Mouse (Mus musculus): Measurements from ENCODE around the gene Bud23.

- no peak for TF ChIP-seq EP300 (IDR thresholded peaks at IDR 0.05; ENCODE audit: low read depth)
- TF ChIP-seq CTCF (IDR thresholded peaks at IDR 0.05; ENCODE audit: low read depth), result no peak
Measured at GRCm38 (mm10) chr5:135072720-135073119, 8.0 kb upstream of the Bud23 start.
